Mouse (Mus musculus) T-helper 17 cell (primary cell): ENCODE measurements around the gene Gabpb2.

Source experiments
- in situ Hi-C, 2 experiments: fragments of 300-600 bp; cut with MboI, MseI; formaldehyde crosslinking; loops; 1 replicate in 1 of 2; 2 replicates in 1 of 2; pipeline ENCODE4 v1.15.1; 2025; ENCODE audit warnings: high pct_unique_total_duplicates in 2 of 2

The Gabpb2 gene

GRCm38 (mm10) chr3:95231298-95232221, 13.8 kb upstream of the Gabpb2 start, which contains the start of gene Mllt11:
Mllt11 (minus strand) TSS chr3:95232171.
- in situ Hi-C loops = no loop called here

- in situ Hi-C loops = no loop called here
Measured at GRCm38 (mm10) chr3:95230495-95231297, 13.0 kb upstream of the Gabpb2 start.

- in situ Hi-C loops = no loop called here
Measured at GRCm38 (mm10) chr3:95229781-95230494, 12.2 kb upstream of the Gabpb2 start.

- in situ Hi-C loops = no loop called here
Measured at GRCm38 (mm10) chr3:95228894-95229780, 11.4 kb upstream of the Gabpb2 start.

- in situ Hi-C loops = no loop called here
Measured at GRCm38 (mm10) chr3:95228148-95228893, 10.6 kb upstream of the Gabpb2 start, which contains the start of gene Cdc42se1. Cdc42se1 (plus strand) TSS chr3:95228732.

GRCm38 (mm10) chr3:95227214-95227613, 9.5 kb upstream of the Gabpb2 start:
- in situ Hi-C loops = no loop called here

- in situ Hi-C loops = no loop called here
Measured at GRCm38 (mm10) chr3:95224295-95224694, 6.6 kb upstream of the Gabpb2 start.

GRCm38 (mm10) chr3:95223041-95223440, 5.3 kb upstream of the Gabpb2 start:
- in situ Hi-C loops = no loop called here

GRCm38 (mm10) chr3:95218466-95219137, 886 bp upstream of the Gabpb2 start:
- in situ Hi-C loops = no loop called here

GRCm38 (mm10) chr3:95216655-95217254, 961 bp downstream of the Gabpb2 start:
- in situ Hi-C loops = no loop called here

GRCm38 (mm10) chr3:95213609-95213975, 4.1 kb downstream of the Gabpb2 start:
- in situ Hi-C loops = loop anchor here in 1 of 2 experiments (5.0 kb wide), 1 partner anchor 71 kb away; the partner anchor contains the start of gene Tnfaip8l2

GRCm38 (mm10) chr3:95212889-95213608, 4.7 kb downstream of the Gabpb2 start:
- in situ Hi-C loops = loop anchor here in 1 of 2 experiments (5.0 kb wide), 1 partner anchor 71 kb away; the partner anchor contains the start of gene Tnfaip8l2

GRCm38 (mm10) chr3:95210585-95210984, 7.1 kb downstream of the Gabpb2 start:
- in situ Hi-C loops = loop anchor here in 1 of 2 experiments (5.0 kb wide), 1 partner anchor 68 kb away; the partner anchor contains the start of gene Tnfaip8l2

- in situ Hi-C loops = loop anchor here in 1 of 2 experiments (5.0 kb wide), 1 partner anchor 49 kb away; no protein-coding TSS in a partner anchor
Measured at GRCm38 (mm10) chr3:95208286-95208685, 9.4 kb downstream of the Gabpb2 start.

GRCm38 (mm10) chr3:95203880-95204279, 13.8 kb downstream of the Gabpb2 start:
- in situ Hi-C loops = no loop called here

- in situ Hi-C loops = no loop called here
Measured at GRCm38 (mm10) chr3:95200562-95200961, 17.2 kb downstream of the Gabpb2 start.

- in situ Hi-C loops = no loop called here
Measured at GRCm38 (mm10) chr3:95200132-95200531, 17.6 kb downstream of the Gabpb2 start.

GRCm38 (mm10) chr3:95199101-95199500, 18.6 kb downstream of the Gabpb2 start:
- in situ Hi-C loops = no loop called here
